Mouse (Mus musculus): ENCODE results near the gene Ssh2. TPM values are rescaled to one million over a fixed set of nuclear protein-coding genes. Genes with fewer than 3 reads are reported as not detected.
A peak's percentile ranks its signal among the peaks of the same experiment; 100 is the strongest.

Gene Ssh2
- polyA plus RNA-seq, 1 experiment from 2014 or later: 10.2 TPM

DNA sequence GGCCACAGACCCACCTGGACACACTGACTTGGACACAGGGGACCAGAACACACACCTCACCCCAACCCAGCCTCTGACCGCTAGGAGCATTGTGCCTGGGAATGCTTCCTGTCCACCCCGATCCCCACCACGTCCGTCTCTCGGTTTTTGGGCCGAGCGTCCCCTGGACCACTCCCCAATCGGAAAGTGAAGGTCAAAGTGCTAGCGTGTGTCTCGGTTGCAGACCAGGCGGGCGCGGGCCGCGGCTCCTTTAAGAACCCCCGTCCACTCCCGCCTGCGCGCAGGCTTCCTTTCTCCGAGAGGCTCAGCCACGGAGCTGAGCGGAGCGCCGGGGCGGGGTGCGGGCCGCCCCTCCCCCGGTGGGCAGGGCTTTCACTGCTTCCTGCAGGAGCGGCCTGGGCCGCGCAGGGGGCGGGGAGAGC, 276.8 kb downstream of the Ssh2 start:
- H3K27ac ChIP-seq (ENCODE audit: low read depth, low read length): peak overlapping the region; percentile 78
- H3K9me3 ChIP-seq (ENCODE audit: control insufficient read depth, low read length): no peaks in the 10 kb centered on the region
- peaks cover 60% of the 10 kb centered on the region for H3K4me1 ChIP-seq (ENCODE audit: control insufficient read depth, insufficient read depth, low read length)
- ATAC-seq (ENCODE audit: low FRiP score, low TSS enrichment): peak; percentile 73
- no peaks in the 10 kb centered on the region for H3K27me3 ChIP-seq (ENCODE audit: control insufficient read depth, insufficient read depth, low read length)
- under 1% methylated on average over 27 of the region's 32 CpGs for WGBS
- peak overlapping the region; percentile 95 for H3K4me2 ChIP-seq (replicated peaks; ENCODE audit: low read depth, low read length)
- peak overlapping the region; percentile 93 for H3K9ac ChIP-seq (ENCODE audit: low read depth, low read length)
- peak overlapping the region; percentile 89 for H3K4me3 ChIP-seq (ENCODE audit: low read length)
- no peaks in the 10 kb centered on the region for H3K36me3 ChIP-seq (ENCODE audit: control insufficient read depth, insufficient read depth, low read length)

DNA sequence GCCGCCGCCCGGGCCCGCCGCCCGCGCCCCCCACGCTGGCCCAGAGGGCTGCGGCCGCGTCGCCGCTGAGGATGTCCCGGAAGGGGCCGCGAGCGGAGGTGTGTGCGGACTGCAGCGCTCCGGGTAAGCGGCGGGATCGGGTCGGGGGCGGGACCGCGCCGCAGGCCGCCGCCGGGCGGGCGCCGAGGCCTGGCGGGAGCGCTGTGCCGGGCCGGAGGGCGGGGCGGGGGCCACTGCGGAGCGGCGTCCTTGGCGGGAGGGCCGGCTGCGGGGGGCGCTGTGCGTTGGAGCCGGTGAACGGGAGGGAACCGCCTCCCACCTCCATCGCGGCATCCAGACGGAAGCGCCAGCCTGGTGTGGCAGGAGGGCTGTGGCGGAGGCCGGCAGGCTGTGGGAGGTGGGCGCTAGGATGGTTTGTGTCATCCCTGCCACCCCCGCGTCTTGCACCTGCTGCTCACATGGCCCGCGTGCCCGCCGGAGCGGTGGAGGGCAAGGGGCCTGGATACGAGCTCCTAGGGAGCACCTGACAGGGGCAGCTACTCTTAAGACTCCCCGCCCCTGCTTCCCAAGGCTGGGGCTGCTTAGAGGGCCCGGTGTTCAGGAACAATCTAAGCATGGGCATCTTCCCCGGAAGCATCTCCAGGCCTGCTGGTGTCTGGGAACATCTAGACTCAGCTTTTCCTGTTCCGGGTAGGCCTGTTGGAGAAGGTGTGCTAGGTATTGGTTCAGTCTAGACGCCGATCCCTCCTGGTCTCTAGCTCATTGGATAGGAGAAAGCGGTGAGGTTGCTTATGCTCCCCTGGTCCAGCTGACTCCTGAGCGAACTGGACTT, 277.6 kb downstream of the Ssh2 start, which contains the start of gene Git1:
TSS of gene Git1 (plus strand) at position 51 of the 832 bp plus-strand sequence.
- Histone ChIP-seq H3K27ac (ENCODE audit: low read depth, low read length) (peak within 1 kb of the TSS; percentile 87), H3K27me3 (ENCODE audit: control insufficient read depth, insufficient read depth, low read length) (no peaks in the 10 kb centered on the region), H3K4me2 (replicated peaks; ENCODE audit: low read depth, low read length) (peak within 1 kb of the TSS; percentile 95), H3K36me3 (ENCODE audit: control insufficient read depth, insufficient read depth, low read length) (0 out of 2 replicates have a peak, but pooled peaks cover under 1% of the 10 kb centered on the region), H3K9me3 (ENCODE audit: control insufficient read depth, low read length) (no peaks in the 10 kb centered on the region), H3K4me1 (ENCODE audit: control insufficient read depth, insufficient read depth, low read length) (peaks cover 59% of the 10 kb centered on the region), H3K4me3 (ENCODE audit: low read length) (peak within 1 kb of the TSS; percentile 89), H3K9ac (ENCODE audit: low read depth, low read length) (peak within 1 kb of the TSS; percentile 93)
- no peak for ATAC-seq (ENCODE audit: low FRiP score, low TSS enrichment)
- 2% methylated on average over 40 of the region's 74 CpGs for WGBS

DNA sequence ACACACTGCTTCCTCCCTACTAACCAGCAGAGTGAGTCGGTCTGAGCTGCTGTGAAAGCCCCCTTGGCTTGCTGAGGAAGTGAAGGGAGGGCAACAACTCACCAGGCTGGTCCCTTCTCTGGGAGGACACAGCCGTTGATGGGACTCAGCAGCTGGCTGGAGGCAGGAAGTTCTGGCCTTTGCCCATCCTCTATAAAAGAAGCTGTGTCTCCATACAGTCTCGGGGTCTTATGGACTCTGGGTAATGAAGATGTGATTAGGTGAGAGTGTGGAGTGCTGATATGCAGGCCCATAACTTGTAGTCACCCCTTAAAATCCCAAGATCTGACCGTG, 278.2 kb downstream of the Ssh2 start:
- Histone ChIP-seq H3K36me3 (ENCODE audit: control insufficient read depth, insufficient read depth, low read length) (peaks cover 4% of the 10 kb centered on the region; the same call in 1 of the 2 replicates), H3K4me3 (ENCODE audit: low read length) (peak overlapping the region; percentile 89), H3K4me2 (replicated peaks; ENCODE audit: low read depth, low read length) (peak overlapping the region; percentile 95), H3K4me1 (ENCODE audit: control insufficient read depth, insufficient read depth, low read length) (peaks cover 57% of the 10 kb centered on the region), H3K27me3 (ENCODE audit: control insufficient read depth, insufficient read depth, low read length) (no peaks in the 10 kb centered on the region), H3K27ac (ENCODE audit: low read depth, low read length) (peak overlapping the region; percentile 82), H3K9me3 (ENCODE audit: control insufficient read depth, low read length) (no peaks in the 10 kb centered on the region), H3K9ac (ENCODE audit: low read depth, low read length) (peak overlapping the region; percentile 93)
- ATAC-seq (ENCODE audit: low FRiP score, low TSS enrichment): no peak
- 26% methylated on average over 4 of the region's 4 CpGs for WGBS

- no peaks in the 10 kb centered on the region for H3K27me3 ChIP-seq (ENCODE audit: control insufficient read depth, insufficient read depth, low read length)
- 59% methylated on average over 6 of the region's 6 CpGs for WGBS
- peak overlapping the region; percentile 89; the same call in 1 of the 2 replicates for H3K4me3 ChIP-seq (ENCODE audit: low read length)
- peaks cover 57% of the 10 kb centered on the region for H3K4me1 ChIP-seq (ENCODE audit: control insufficient read depth, insufficient read depth, low read length)
- H3K4me2 ChIP-seq (replicated peaks; ENCODE audit: low read depth, low read length): peak overlapping the region; percentile 95
- H3K36me3 ChIP-seq (ENCODE audit: control insufficient read depth, insufficient read depth, low read length): peaks cover 9% of the 10 kb centered on the region; the same call in 1 of the 2 replicates
- no peak overlapping the region for H3K27ac ChIP-seq (ENCODE audit: low read depth, low read length)
- no peaks in the 10 kb centered on the region for H3K9me3 ChIP-seq (ENCODE audit: control insufficient read depth, low read length)
- H3K9ac ChIP-seq (ENCODE audit: low read depth, low read length): peak overlapping the region; percentile 93; the same call in 1 of the 2 replicates
- ATAC-seq (ENCODE audit: low FRiP score, low TSS enrichment): no peak
Observed at GRCm38 (mm10) chr11:77494782-77495181, 278.7 kb downstream of the Ssh2 start.

- H3K4me2 ChIP-seq (replicated peaks; ENCODE audit: low read depth, low read length): peak overlapping the region; percentile 3; the same call in 1 of the 2 replicates
- peaks cover 52% of the 10 kb centered on the region for H3K4me1 ChIP-seq (ENCODE audit: control insufficient read depth, insufficient read depth, low read length)
Observed at GRCm38 (mm10) chr11:77495507-77495906, 279.4 kb downstream of the Ssh2 start.

DNA sequence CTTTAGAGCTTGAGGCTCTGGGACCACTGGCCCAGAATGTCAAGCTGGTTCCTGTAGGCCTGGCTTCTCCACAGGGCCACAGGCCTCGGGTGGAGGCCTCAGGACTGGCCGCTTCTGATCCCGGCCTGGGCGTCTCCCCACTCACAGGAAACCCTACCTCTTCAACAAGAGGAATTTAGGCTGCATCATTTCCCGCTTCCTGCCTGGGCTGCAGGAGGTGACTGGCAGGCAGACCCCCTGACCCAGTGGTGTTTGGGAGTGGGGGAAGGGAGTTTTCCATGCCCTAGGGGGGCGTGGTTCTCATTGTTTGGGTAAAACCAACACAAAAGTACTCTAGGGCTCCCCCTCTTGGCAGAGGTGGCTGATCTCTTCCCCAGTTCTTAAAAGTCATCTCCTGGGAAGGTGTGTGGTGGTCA, 281.3 kb downstream of the Ssh2 start:
- H3K36me3 ChIP-seq (ENCODE audit: control insufficient read depth, insufficient read depth, low read length): peaks cover 31% of the 10 kb centered on the region; the same call in 1 of the 2 replicates
- peak overlapping the region; percentile 77 for H3K27ac ChIP-seq (ENCODE audit: low read depth, low read length)
- WGBS: 27% methylated on average over 6 of the region's 6 CpGs
- no peaks in the 10 kb centered on the region for H3K9me3 ChIP-seq (ENCODE audit: control insufficient read depth, low read length)
- H3K4me1 ChIP-seq (ENCODE audit: control insufficient read depth, insufficient read depth, low read length): peaks cover 40% of the 10 kb centered on the region
- peak overlapping the region; percentile 13; the same call in 1 of the 2 replicates for H3K9ac ChIP-seq (ENCODE audit: low read depth, low read length)
- no peak overlapping the region for H3K4me2 ChIP-seq (replicated peaks; ENCODE audit: low read depth, low read length)
- H3K4me3 ChIP-seq (ENCODE audit: low read length): no peak overlapping the region
- ATAC-seq (ENCODE audit: low FRiP score, low TSS enrichment): no peak
- H3K27me3 ChIP-seq (ENCODE audit: control insufficient read depth, insufficient read depth, low read length): no peaks in the 10 kb centered on the region

More at GRCm38 (mm10) chr11:77495507-77495906, 279.4 kb downstream of the Ssh2 start:
- Histone ChIP-seq H3K9me3 (ENCODE audit: control insufficient read depth, low read length) (no peaks in the 10 kb centered on the region), H3K4me3 (ENCODE audit: low read length) (no peak overlapping the region), H3K27me3 (ENCODE audit: control insufficient read depth, insufficient read depth, low read length) (no peaks in the 10 kb centered on the region), H3K27ac (ENCODE audit: low read depth, low read length) (no peak overlapping the region), H3K9ac (ENCODE audit: low read depth, low read length) (0 out of 2 replicates have a peak overlapping the region, but pooled peaks have one; percentile 12), H3K36me3 (ENCODE audit: control insufficient read depth, insufficient read depth, low read length) (peaks cover 15% of the 10 kb centered on the region; the same call in 1 of the 2 replicates)
- ATAC-seq (ENCODE audit: low FRiP score, low TSS enrichment): no peak

- Histone ChIP-seq H3K4me2 (replicated peaks; ENCODE audit: low read depth, low read length) (no peak overlapping the region), H3K9ac (ENCODE audit: low read depth, low read length) (no peak overlapping the region), H3K27ac (ENCODE audit: low read depth, low read length) (peak overlapping the region; percentile 44; the same call in 1 of the 2 replicates), H3K4me1 (ENCODE audit: control insufficient read depth, insufficient read depth, low read length) (peaks cover 38% of the 10 kb centered on the region), H3K36me3 (ENCODE audit: control insufficient read depth, insufficient read depth, low read length) (peaks cover 36% of the 10 kb centered on the region), H3K9me3 (ENCODE audit: control insufficient read depth, low read length) (no peaks in the 10 kb centered on the region), H3K4me3 (ENCODE audit: low read length) (no peak overlapping the region), H3K27me3 (ENCODE audit: control insufficient read depth, insufficient read depth, low read length) (no peaks in the 10 kb centered on the region)
- no peak for ATAC-seq (ENCODE audit: low FRiP score, low TSS enrichment)
- 51% methylated on average over 4 of the region's 4 CpGs for WGBS
Observed at GRCm38 (mm10) chr11:77497851-77498250, 281.8 kb downstream of the Ssh2 start.

DNA sequence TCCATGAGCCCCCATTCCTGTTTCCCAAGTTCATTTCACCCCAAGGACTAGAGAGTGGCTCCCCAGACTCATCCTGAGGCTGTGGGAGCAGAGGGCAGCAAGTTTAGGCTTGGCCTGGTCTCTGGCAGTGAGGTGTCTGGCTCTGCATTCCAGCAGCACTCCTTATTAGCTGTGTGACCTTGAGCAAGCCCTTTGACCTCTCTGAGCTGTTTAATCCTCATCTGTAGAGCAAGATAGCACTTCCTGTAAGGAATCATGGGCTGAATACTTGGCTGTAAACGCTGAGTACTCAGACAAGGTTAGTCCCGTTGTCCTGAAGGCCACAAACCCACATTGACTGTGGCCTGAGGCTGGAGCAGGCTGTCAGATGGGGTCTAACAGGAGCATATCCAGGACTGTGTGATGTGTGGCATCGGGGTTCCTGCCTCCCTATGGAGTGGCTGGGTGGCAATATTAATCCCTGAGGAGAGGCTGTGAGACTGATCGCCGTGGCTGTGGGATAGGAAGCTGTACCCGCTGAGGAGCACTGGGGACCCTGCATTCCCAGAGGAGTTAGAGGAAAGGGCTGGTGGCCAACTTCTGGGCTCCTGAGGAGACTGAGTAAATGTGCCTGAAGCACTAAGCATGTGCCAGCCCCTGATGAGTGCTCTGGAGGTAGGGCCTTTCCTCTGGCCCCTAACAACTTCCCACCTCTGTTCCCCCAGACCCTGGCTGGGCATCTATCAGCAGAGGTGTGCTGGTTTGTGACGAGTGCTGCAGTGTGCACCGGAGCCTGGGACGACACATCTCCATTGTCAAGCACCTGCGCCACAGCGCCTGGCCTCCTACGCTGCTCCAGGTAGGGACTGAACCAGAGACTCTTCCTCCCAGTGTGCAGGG, 282.4 kb downstream of the Ssh2 start:
- ATAC-seq (ENCODE audit: low FRiP score, low TSS enrichment): no peak
- Histone ChIP-seq H3K27ac (ENCODE audit: low read depth, low read length) (peak overlapping the region; percentile 44), H3K27me3 (ENCODE audit: control insufficient read depth, insufficient read depth, low read length) (no peaks in the 10 kb centered on the region), H3K4me2 (replicated peaks; ENCODE audit: low read depth, low read length) (no peak overlapping the region), H3K4me1 (ENCODE audit: control insufficient read depth, insufficient read depth, low read length) (peaks cover 38% of the 10 kb centered on the region), H3K4me3 (ENCODE audit: low read length) (no peak overlapping the region), H3K36me3 (ENCODE audit: control insufficient read depth, insufficient read depth, low read length) (peaks cover 42% of the 10 kb centered on the region), H3K9me3 (ENCODE audit: control insufficient read depth, low read length) (no peaks in the 10 kb centered on the region), H3K9ac (ENCODE audit: low read depth, low read length) (no peak overlapping the region)
- 84% methylated on average over 12 of the region's 12 CpGs for WGBS

Data from kidney, embryonic 14.5 days (tissue).